Mouse (Mus musculus) megakaryocyte, embryonic 14.5 days (primary cell): ENCODE measurements at regions not wholly inside any gene's neighbourhood (a gene's known extent, or its start where the extent isn't known, plus 50 kb on each side); places are given as distances from the start of the nearest gene placed in this dataset.

Experiments
- FLI1 ChIP-seq: IDR thresholded peaks from 2 replicates; pipeline ENCODE4 v1.6.1; 2012; ENCODE audit warnings: low read length, inconsistent platforms, mixed read lengths
- GATA1 ChIP-seq: IDR thresholded peaks from 3 replicates; pipeline ENCODE4 v1.6.1; 2012; ENCODE audit warnings: mixed read lengths, low read length, inconsistent platforms, borderline replicate concordance

GRCm38 (mm10) chr5:76075401-76075800 is 64.7 kb upstream of the Srd5a3 start:
- no peak for TF ChIP-seq FLI1
- TF ChIP-seq GATA1, result no peak
